Mouse (Mus musculus) activated CD4-positive, CD25-positive, alpha-beta regulatory T cell, adult 4 months (primary cell): ENCODE data around the gene Dtd1. TPM values are rescaled to one million over a fixed set of nuclear protein-coding genes. Genes with fewer than 3 reads are reported as not detected.

Experiments used
- ATAC-seq: one replicate; pipeline ENCODE4 v1.8.0; 2017
- polyA plus RNA-seq, 2 experiments: library from polyadenylated mRNA; unstranded; fragments of 100-300 nt; shearing (Covaris generic); gene quantifications; one replicate each; pipeline ENCODE4 v1.2.1; 2017

Gene Dtd1
- polyA plus RNA-seq, 2 experiments from 2014 or later, result 65.4 to 72.3 TPM

GRCm38 (mm10) chr2:144640101-144640500 is 40.4 kb downstream of the Dtd1 start:
- no peak for ATAC-seq

DNA sequence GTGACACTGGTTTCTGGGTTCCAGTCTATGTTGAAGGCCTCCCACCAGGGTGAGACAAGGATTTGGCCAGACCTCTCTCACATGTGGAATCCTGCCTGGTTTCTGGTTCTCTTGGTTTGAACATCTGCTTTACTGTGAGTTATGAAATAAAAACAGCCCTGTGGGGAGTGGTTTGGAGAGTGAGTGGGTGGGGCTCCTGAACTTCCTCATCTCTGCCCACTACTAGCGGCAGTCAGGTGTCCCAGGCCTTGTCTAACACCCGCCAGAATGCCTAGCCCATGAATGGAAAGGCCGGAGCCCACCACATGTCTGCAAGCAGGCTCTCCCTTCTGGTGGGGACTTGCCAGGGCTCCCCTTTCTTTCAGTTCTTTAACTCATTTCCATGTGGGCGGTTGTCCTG is 42.3 kb downstream of the Dtd1 start:
- ATAC-seq, result no peak

- no peak for ATAC-seq
Observed at GRCm38 (mm10) chr2:144646360-144646759, 46.7 kb downstream of the Dtd1 start.

- ATAC-seq, result no peak
Observed at GRCm38 (mm10) chr2:144647151-144647550, 47.5 kb downstream of the Dtd1 start.

DNA sequence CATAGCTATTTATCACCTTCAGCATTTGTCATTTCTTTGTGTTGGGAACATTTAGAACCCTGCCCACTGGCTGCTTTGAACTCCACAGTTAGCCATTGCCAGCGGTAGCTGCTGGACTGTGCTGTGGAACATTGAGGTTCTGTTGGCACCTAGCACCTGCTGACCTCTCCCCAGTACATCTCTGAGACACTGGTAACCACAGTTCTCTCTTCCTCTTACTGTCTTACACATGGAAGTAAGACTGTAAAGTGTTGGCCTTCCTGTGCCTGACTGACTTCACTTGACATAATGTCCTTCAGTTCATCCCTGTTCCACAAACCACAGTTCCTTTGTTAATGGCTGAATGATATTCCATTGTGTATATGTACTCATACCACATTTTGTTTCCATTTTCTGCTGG is 50.3 kb downstream of the Dtd1 start:
- ATAC-seq, result no peak

DNA sequence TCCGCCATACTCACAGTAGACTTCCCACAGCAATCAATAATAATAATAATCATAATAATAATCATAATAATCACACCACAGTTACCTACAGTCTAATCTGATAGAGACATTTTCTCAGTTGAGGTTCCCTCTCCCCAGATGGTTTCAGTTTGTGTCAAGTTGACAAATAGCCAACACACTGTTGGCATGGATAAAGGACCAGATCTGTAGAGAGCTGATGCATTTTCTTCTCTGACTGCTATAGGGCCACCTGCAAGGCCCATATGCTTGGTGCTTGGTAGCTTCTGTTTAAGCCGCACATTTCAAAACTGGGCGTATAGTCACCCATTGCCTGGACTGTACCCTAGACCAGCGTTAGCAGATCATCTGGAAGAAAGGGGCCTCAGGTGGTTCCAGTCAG is 53.1 kb downstream of the Dtd1 start:
- ATAC-seq, result no peak

DNA sequence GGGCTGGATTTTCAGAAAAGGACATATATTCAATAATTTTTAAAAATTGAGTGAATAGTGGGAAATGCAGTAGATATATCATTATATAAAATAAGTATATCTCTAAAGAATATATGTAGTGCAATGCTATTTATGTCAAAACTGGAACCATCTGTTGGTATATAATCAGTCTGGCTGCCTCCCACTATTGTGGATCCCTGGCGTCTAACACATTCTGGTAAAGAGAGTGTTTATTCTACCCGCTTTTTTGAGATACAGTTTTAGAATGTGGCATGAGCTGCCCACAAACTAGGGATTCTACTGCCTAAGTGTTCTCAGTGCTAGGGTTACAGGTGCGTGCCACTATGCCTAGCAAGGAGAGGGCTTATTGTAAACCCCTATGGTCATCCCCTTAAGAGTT is 55.6 kb downstream of the Dtd1 start:
- no peak for ATAC-seq

DNA sequence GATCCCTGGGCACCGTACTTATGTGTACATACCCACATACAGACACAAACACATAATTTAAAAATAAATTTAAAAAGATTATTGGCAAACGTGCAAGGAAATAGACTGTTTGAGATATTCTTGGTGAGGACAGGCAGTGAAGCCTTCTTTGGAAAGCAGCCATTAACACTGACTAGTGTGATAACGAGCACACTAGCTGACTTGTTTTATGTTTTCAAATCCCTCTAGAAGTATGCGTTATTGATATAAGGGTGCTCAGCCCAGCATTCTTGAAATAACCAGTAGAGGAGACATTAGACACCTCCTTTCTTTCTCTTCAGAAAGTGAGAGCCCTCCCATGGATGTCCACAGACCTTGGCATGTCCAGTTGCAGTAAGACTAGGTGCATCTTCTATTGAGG is 68.8 kb downstream of the Dtd1 start:
- no peak for ATAC-seq

GRCm38 (mm10) chr2:144670289-144670930 is 70.7 kb downstream of the Dtd1 start:
- no peak for ATAC-seq

DNA sequence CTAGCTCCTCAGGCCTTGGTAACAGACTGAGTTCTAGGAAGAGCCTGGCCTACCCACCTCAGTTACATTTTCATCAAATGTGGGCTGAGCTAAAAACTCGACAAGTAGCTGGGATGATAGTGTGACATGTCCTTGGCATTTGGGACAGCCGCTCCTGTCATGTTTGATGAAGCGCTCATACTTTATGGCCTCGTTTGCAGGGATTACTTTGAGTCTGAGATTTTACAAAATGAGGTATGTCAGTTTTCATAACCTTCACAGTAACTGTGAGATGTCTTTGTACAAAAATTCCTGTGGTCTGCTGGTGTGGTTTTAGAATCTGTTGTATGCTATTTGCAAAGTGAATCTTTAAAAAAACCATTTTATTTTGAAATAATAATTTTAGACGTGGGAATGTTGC is 72.7 kb downstream of the Dtd1 start:
- no peak for ATAC-seq

DNA sequence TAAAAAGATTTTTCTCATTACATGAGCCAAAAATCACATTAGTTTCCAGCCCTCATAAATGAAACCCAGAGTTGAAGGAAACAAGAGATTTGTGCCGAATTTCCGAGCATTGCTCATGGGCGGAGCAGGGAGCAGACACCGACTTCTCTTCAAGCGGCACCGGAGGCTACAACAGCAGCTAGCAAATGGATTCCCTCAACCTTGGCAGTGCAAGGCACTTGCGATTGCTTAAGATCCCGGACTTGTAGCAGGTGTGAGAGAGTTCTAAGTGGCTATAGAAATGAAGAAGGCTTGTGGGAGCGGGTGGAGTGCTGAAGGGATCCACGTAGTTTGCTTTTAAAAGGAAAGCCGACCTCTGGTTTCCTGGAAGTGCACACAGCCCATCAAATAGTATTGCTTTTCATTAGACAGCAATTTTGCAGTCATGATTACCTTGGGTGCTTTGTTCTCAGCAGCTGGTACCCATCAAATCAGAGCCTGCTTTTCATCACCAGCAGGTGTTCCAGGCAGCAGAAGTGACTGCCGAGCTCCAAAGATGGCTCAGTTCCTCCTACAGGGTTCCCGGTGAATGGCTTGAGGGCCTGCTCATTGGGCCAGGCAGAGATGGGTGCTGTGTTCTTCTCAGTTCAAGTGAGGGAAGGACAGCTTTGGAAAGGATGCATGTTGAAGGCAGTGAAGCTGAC is 77.0 kb downstream of the Dtd1 start:
- no peak for ATAC-seq

DNA sequence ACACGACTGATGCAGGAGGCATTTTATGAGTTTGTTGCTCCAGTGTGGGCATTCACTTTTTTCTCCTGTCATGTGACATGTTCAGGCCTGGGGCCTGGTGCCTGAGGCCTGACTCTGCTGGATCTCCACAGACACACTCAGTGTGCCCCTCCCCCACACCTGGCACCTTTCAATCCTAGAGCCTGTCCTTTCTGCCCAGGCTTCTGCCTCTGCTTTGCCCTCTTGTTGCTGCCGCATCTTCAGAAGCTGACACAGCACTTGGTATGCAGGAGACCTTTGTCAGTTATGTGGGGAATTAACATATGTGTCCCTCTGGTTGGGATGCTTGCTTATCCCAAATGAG is 77.5 kb downstream of the Dtd1 start:
- no peak for ATAC-seq

- no peak for ATAC-seq
Observed at GRCm38 (mm10) chr2:144678779-144679178, 79.1 kb downstream of the Dtd1 start.

DNA sequence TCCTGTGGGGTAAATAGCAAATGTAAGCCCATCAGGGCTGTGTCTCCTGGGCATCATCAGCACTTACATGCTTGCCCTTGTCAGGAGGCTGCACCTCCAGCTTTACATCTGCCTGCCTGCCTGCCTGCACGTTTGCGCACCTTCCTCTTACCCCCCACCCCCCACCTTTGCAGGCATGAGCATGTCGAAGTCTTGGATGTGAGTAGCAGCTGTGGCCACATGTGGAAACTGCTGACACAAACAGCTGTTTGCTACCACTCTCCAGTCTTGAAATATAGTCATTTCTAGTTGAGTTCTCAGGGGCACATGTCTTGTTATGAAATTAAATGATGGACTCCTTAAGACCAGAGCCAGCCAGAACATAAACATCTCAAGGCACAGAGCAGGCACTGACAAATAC is 79.7 kb downstream of the Dtd1 start:
- no peak for ATAC-seq

DNA sequence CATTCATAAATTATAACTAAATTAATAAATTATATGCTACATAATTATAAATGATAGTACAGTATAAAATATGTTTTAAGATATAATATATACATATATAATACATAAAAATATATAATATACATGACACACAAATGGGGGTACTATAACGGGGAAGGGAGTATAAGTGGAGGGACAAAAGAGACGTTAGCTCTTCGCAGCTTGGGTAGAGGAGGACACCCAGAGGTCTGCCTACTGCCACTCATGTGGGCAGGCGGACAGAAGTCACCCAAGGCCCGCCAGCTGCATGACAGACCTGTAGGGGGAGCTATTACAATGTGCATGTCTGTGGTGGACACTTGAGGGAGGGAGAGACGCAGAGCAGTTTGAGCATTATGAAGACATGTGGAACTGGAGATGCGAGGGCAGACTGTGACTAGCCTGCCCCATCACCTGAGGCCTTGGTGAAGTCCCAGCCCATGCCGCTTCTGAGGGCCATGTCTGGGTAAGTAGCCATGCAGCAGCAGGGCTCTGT is 92.6 kb downstream of the Dtd1 start:
- no peak for ATAC-seq

DNA sequence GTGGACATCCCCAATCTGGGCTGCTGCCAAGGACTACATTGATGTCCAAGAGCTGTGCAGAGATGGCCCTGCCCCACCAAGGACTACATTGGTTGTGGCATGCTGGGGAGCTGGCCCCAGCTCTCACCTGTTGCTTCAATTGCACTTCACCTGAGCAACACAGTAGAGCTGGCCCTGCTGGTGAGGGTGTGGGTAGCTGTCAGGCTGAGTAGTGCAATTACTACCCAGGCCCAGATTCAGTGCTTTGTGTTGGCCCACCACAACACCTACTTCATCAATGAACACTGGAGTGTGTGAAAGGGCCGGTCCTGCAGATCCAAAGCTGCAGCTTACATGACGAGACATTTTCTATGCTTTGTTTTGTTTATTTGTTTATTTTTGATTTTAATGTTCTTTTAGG is 93.1 kb downstream of the Dtd1 start:
- ATAC-seq, result no peak

- ATAC-seq, result no peak
Observed at GRCm38 (mm10) chr2:144694923-144695322, 95.2 kb downstream of the Dtd1 start.

DNA sequence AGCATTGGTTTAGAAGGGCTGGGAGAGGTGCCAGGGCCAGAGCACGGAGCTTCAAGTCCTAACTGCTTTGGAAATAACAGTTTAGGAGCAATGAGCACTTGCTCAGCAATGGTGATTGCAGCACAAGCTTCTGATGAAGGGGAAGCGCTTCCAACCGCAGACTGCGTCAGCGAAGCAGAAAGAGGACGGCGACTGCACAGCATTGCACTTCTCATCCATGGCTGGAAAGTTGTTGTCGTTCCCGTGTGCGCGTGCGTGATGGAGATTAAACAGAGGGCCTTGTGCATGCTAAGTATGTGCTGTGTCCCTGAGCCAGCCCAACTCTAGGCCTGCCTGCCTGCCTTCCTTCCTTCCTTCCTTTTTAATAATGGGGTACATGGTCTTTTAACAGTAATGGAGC is 98.3 kb downstream of the Dtd1 start:
- ATAC-seq, result no peak

DNA sequence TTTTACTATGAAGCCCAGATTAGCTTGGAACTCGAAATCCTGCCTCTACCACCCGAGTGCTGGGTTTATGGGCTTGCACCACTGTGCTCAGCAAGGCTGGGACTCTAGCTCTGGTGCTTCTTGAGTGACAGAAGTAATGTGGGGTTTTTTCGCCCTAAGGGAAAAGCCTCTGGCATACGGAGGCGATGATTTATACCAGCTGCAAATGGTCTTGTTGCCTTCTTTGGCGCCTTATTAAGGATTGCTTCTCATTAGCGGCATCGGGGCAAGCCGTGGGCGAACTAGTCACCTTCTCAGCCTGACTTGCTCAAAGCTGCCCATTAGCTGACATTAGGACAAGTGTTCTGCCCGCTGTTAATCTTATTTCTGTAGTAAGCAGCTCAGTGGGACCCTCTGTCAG is 100.9 kb downstream of the Dtd1 start:
- no peak for ATAC-seq

DNA sequence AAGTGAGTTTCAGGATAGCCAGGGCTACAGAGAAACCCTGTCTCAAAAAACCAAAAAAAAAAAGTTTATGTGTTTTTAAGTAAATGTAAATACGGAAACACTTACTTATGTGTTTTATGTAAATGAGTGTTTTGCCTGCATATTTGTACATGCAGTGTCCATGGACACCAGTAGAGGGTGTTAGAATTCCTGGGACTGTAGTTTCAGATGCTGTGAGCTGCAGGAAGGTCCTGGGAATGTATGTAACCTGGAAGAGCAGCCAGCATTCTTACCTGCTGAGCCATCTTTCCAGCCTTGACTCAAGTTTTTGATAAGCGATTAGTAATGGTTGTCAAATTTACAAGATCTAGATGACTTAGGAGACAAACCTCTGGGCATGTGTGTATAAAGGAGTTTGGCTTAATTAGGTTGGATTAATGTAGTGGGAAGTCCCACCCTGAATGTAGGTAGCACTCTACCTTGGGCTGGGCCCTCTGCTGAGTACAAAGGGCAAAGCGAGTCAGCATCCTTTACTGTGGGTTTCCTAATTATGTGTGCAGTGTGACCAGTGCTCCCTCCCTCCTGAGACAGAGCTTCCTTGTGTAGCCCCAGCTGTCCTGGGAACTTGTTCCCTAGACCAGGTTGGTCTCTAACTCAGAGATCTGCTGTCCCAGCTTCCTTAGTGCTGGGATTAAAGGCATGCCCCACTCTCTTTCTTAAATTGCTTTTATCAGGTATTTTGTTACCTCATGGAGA is 101.9 kb downstream of the Dtd1 start:
- ATAC-seq, result no peak

DNA sequence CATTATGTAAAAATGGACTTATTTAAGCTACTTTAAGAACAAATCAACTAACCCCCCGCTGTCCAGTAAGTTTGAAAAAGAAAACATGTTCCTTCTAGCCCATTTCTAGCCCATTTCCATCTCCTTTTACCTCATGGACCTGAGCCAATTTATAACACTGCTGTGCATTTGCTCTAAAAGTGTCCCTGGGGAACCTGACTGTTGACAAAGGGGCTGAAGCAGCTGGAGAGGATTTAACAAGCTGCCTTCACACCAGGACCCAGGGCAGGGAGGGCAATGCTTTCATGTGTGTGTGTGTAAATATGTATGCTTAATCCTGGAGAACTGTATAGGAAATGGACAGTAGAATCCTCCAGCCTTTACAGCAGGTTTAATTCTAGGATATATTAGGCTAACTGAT is 109.6 kb downstream of the Dtd1 start:
- ATAC-seq, result no peak

DNA sequence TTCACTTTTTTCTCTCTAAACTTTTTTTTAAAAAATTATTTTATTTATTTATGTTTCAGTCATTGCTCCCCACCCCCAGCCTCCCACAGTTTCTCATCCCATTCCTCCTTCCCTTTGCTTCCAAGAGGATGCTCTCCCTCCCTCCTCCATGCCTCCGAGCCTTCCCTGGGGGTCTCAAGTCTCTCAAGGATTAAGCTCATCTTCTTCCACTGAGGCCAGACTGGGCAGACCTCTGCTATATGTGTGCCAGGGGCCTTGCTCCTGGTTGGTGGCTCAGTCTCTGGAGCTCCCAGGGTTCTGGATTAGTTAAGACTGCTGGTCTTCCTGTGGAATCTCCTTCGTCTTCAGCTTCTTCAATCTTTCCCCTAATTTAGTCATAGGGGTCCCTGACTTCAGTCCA is 110.0 kb downstream of the Dtd1 start:
- ATAC-seq, result no peak

DNA sequence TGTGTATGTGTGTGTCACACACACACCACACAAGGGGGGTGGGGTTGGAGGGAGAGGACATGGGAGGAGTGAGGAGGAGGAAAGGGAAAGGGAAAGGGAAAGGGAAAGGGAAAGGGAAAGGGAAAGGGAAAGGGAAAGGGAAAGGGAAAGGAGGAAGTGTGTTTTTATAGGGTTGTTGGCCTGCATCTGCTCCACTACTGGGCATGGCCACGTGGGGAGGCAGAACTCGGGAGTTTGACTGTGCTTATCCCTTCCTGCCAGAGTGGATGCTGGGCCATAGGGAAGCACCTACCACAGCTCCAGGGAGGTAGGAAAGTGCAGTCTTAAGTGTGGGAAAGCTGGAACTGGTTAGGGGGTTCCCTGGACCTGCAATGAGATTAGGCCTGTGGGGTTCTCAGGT is 114.9 kb downstream of the Dtd1 start:
- no peak for ATAC-seq

DNA sequence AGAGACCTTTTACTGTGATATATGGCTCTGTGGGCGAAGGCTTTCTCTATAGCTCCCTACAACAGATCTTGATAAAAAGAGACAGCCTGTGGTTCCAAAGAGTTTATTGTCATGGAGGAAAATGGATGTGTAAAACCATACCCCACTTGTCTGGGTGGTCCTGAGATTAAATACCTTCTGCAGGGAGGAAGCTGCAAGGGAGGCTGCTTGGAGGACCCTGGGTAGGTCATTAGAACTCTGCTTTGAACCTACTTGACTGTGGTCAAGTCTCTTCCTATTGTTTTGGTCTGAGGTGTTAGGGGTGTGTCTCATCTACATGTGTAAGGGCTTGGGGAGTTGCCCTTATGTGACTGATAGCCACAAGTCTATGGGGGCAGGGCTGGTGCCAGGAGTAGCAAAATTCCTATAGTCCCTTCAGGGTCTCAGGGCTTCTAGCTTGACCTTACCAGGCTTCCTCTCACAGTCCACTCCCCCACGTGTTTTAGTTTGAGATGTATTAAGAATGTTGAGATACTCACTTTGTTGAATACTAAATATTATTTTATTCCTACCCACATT is 115.6 kb downstream of the Dtd1 start:
- no peak for ATAC-seq
